Mouse (Mus musculus) kidney, postnatal 0 days (tissue): ENCODE results near the gene Uggt2. TPM values are rescaled to one million over a fixed set of nuclear protein-coding genes. Genes with fewer than 3 reads are reported as not detected.

Source experiments
- ATAC-seq: fragments of 200-750 bp; cut with Nextera tagmentation; replicated peaks from 2 replicates; pipeline ENCODE4 v1.8.0; 2017; ENCODE audit warnings: low read depth, moderate number of reproducible peaks, moderate TSS enrichment, moderate library complexity; ENCODE audit not compliant: low FRiP score
- DNase-seq: peaks from one replicate; pipeline ENCODE4 v3.0.0-alpha.2; 2016; ENCODE audit warnings: low spot score
- H3K27ac ChIP-seq: fragments of 300-500 bp; sonication (generic); 2 replicates; pipeline ENCODE4 v1.5.1; 2014; ENCODE audit warnings: mild to moderate bottlenecking
- H3K27me3 ChIP-seq: fragments of 300-500 bp; sonication (generic); 2 replicates; pipeline ENCODE4 v1.6.1; 2014; ENCODE audit warnings: low read length, mixed read lengths; ENCODE audit not compliant: insufficient read depth
- H3K36me3 ChIP-seq: fragments of 300-500 bp; sonication (generic); 2 replicates; pipeline ENCODE4 v1.6.1; 2014; ENCODE audit warnings: low read length, mixed read lengths; ENCODE audit not compliant: insufficient read depth
- H3K4me1 ChIP-seq: fragments of 300-500 bp; sonication (generic); replicated peaks from 2 replicates; pipeline ENCODE4 v1.6.1; 2014; ENCODE audit warnings: antibody characterized with exemption, low read length, mixed read lengths; ENCODE audit not compliant: insufficient read depth
- H3K4me2 ChIP-seq: fragments of 300-500 bp; sonication (generic); 2 replicates; pipeline ENCODE4 v1.6.1; 2014; ENCODE audit warnings: mild to moderate bottlenecking, low read length, moderate library complexity, mixed read lengths
- H3K4me3 ChIP-seq: fragments of 300-500 bp; sonication (generic); replicated peaks from 2 replicates; pipeline ENCODE4 v1.5.1; 2014; ENCODE audit warnings: low read depth, low read length
- H3K9ac ChIP-seq: fragments of 300-500 bp; sonication (generic); 2 replicates; pipeline ENCODE4 v1.6.1; 2014; ENCODE audit warnings: low read depth, low read length
- H3K9me3 ChIP-seq: fragments of 300-500 bp; sonication (generic); replicated peaks from 2 replicates; pipeline ENCODE4 v1.6.1; 2016; ENCODE audit warnings: low read length, inconsistent platforms, mixed read lengths
- CTCF ChIP-seq: IDR thresholded peaks from 2 replicates; pipeline ENCODE4 v1.5.1; 2016; ENCODE audit warnings: antibody characterized with exemption, low read depth, mild to moderate bottlenecking, moderate library complexity
- WGBS: fragments of 180-500 bp; shearing (Covaris S2); extraction: QIAGEN DNeasy Blood & Tissue Kit; methylation state at CpG from one replicate; pipeline ENCODE4 v1.1.7; 2014; 5-methylcytosine and 5-hydroxymethylcytosine counted together
- polyA plus RNA-seq: library from polyadenylated mRNA; unstranded; fragments of >200 nt; fragmentation: Nextera tagmentation; extraction: Ambion mirVana; gene quantifications from 2 replicates; pipeline ENCODE4 v1.2.1, GENCODE M21; 2015

Uggt2 gene
- polyA plus RNA-seq, 1 experiment from 2014 or later = 9.2 TPM

DNA sequence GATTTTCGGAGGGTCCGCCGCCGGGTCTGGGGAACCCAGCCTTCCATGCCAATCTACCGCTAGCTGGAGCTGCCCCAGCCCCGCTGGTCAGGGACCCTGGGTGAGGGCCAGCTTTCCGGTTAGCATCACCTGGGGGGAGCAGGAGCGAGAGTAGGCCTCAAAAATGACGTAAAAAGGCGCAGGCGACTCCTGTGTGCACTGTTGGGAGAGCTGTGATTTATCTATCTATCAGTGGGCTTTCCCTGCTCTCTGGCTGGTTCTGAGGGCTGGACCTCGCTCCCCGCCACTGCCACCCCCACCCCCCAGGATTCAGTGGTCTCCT lies 301 bp upstream of the Uggt2 start:
- peak; percentile 81 for ATAC-seq
- DNase-seq = no peak
- H3K36me3 ChIP-seq = no peaks in the 10 kb centered on the region

DNA sequence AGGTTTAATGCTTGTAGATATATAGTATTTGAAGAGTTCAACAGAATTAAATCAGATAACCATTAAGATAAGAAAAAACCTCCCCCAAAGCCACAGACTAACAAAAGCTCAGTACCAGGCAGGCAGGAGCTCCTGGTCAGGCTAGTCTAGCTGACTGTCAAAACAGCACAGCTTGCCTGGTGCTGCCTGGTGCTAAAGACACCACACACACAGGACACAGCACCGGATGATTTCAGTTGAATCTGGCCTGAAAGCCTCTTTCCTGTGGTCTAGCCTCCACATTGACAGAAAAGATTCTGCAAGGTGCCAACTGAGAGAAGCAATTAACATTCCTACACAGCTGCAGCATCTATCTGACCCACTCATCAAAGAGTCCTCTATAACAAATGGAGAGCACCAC lies 37.4 kb downstream of the Uggt2 start:
- no peak for DNase-seq
- Histone ChIP-seq H3K4me3 (no peak overlapping the region), H3K4me2 (no peak overlapping the region), H3K27me3 (no peaks in the 10 kb centered on the region), H3K36me3 (0 out of 2 replicates have a peak, but pooled peaks cover 9% of the 10 kb centered on the region), H3K9ac (no peak overlapping the region), H3K9me3 (no peaks in the 10 kb centered on the region), H3K27ac (no peak overlapping the region), H3K4me1 (no peaks in the 10 kb centered on the region)
- TF ChIP-seq CTCF = no peak
- WGBS = 78% methylated on average over 1 of the region's 1 CpGs
- ATAC-seq = no peak

More for the DNA sequence above, 301 bp upstream of the Uggt2 start:
- H3K9me3 ChIP-seq = no peaks in the 10 kb centered on the region
- 2% methylated on average over 13 of the region's 13 CpGs for WGBS
- peak overlapping the region; percentile 70 for H3K27ac ChIP-seq
- peak overlapping the region; percentile 87 for H3K4me3 ChIP-seq
- H3K9ac ChIP-seq = peak overlapping the region; percentile 83
- H3K4me2 ChIP-seq = peak overlapping the region; percentile 96
- no peak for TF ChIP-seq CTCF
- H3K4me1 ChIP-seq = no peaks in the 10 kb centered on the region
- H3K27me3 ChIP-seq = no peaks in the 10 kb centered on the region

GRCm38 (mm10) chr14:119060682-119061081 lies 38.5 kb downstream of the Uggt2 start:
- 94% methylated on average over 2 of the region's 2 CpGs for WGBS
- no peak for ATAC-seq
- no peak overlapping the region for H3K4me3 ChIP-seq
- DNase-seq = no peak
- H3K9me3 ChIP-seq = no peaks in the 10 kb centered on the region
- no peaks in the 10 kb centered on the region for H3K27me3 ChIP-seq
- TF ChIP-seq CTCF = no peak
- H3K4me1 ChIP-seq = no peaks in the 10 kb centered on the region
- no peak overlapping the region for H3K4me2 ChIP-seq
- 0 out of 2 replicates have a peak, but pooled peaks cover 9% of the 10 kb centered on the region for H3K36me3 ChIP-seq
- no peak overlapping the region for H3K27ac ChIP-seq
- no peak overlapping the region for H3K9ac ChIP-seq

- Histone ChIP-seq H3K27me3 (no peaks in the 10 kb centered on the region), H3K27ac (no peak overlapping the region), H3K9ac (no peak overlapping the region), H3K4me2 (no peak overlapping the region), H3K4me1 (no peaks in the 10 kb centered on the region), H3K4me3 (no peak overlapping the region), H3K36me3 (peaks cover 13% of the 10 kb centered on the region; the same call in 1 of the 2 replicates), H3K9me3 (no peaks in the 10 kb centered on the region)
- no peak for DNase-seq
- TF ChIP-seq CTCF = no peak
- ATAC-seq = no peak
- WGBS = 89% methylated on average over 4 of the region's 4 CpGs
These were observed 42.2 kb downstream of the Uggt2 start for GRCm38 (mm10) chr14:119057014-119057413.

DNA sequence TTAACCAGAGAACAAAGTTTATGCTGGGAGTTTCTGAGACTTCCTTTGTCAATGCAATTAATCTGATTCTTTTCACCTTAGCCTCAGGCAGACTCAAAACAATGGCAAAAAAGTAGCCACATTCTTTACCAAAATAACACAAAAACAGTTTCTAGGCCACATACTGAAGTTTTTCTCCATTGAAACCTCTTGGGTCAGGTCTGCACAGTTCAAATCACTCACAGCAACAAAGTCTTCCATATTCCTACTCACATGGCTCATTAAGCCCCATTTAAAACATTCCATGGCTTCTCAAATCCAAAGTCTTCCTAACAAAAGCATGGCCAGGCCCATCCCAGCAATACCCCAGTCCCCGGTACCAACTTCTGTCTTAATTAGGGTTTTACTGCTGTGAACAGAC lies 46.3 kb downstream of the Uggt2 start:
- Histone ChIP-seq H3K9me3 (no peaks in the 10 kb centered on the region), H3K9ac (no peak overlapping the region), H3K4me3 (no peak overlapping the region), H3K4me2 (no peak overlapping the region), H3K36me3 (peaks cover 7% of the 10 kb centered on the region; the same call in 1 of the 2 replicates), H3K4me1 (no peaks in the 10 kb centered on the region), H3K27ac (no peak overlapping the region), H3K27me3 (no peaks in the 10 kb centered on the region)
- WGBS = 93% methylated on average over 1 of the region's 1 CpGs
- DNase-seq (no peak), ATAC-seq (no peak)
- TF ChIP-seq CTCF = no peak

DNA sequence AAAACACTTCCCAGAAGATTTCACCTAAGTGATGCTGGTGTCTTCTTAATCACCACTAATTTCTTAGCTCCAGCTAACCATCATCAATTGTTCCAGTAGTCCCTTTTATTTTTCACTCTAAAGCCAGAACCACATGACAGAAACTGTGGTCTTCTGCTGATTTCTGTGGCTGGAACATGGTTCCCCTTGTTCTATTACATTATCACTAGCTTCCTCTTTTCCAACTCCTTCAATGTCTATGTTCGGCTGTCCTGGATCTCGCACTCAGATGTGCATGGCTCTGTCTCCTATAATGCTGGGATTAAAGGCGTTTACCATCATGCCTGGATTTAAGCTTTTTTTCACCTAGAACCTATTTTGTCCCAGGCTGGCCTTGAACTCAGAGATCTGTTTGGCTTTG lies 46.9 kb downstream of the Uggt2 start:
- TF ChIP-seq CTCF = no peak
- no peaks in the 10 kb centered on the region for H3K27me3 ChIP-seq
- H3K27ac ChIP-seq = no peak overlapping the region
- peaks cover 4% of the 10 kb centered on the region; the same call in 1 of the 2 replicates for H3K36me3 ChIP-seq
- H3K4me1 ChIP-seq = no peaks in the 10 kb centered on the region
- no peaks in the 10 kb centered on the region for H3K9me3 ChIP-seq
- 99% methylated on average over 3 of the region's 3 CpGs for WGBS
- H3K9ac ChIP-seq = no peak overlapping the region
- no peak overlapping the region for H3K4me3 ChIP-seq
- no peak overlapping the region for H3K4me2 ChIP-seq
- ATAC-seq (no peak), DNase-seq (no peak)

DNA sequence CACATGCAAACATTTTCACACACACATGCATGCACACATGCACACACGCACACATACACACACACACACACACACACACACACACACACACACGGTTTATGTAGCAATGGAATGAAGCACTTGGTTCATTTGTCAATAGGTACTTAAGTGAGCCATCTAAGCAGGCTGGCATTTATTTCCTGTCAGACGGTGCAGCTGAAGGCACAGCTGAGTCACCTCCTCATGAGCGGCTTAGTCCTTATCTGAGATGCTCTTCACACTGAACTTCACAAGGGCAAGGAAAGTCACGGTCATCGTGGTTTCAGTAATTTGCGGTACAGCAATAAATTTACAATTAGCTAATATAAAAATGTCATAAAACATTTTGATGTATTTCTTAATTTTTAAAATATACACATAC lies 55.5 kb downstream of the Uggt2 start:
- 67% methylated on average over 7 of the region's 7 CpGs for WGBS
- Histone ChIP-seq H3K4me2 (no peak overlapping the region), H3K4me1 (no peaks in the 10 kb centered on the region), H3K4me3 (no peak overlapping the region), H3K27ac (no peak overlapping the region), H3K9me3 (no peaks in the 10 kb centered on the region), H3K36me3 (0 out of 2 replicates have a peak, but pooled peaks cover 3% of the 10 kb centered on the region), H3K9ac (no peak overlapping the region), H3K27me3 (no peaks in the 10 kb centered on the region)
- TF ChIP-seq CTCF = no peak
- no peak for DNase-seq
- ATAC-seq = no peak
